Mouse (Mus musculus): ENCODE measurements at regions not wholly inside any gene's neighbourhood (a gene's known extent, or its start where the extent isn't known, plus 50 kb on each side); places are given as distances from the start of the nearest gene placed in this dataset.

GRCm38 (mm10) chr2:131666841-131667364 lies 104.8 kb upstream of the Adra1d start:
- Histone ChIP-seq H3K4me2 (replicated peaks) (no peak overlapping the region), H3K9ac (no peak overlapping the region), H3K27ac (no peak overlapping the region), H3K27me3 (no peaks in the 10 kb centered on the region), H3K4me1 (no peaks in the 10 kb centered on the region), H3K4me3 (no peak overlapping the region), H3K36me3 (no peaks in the 10 kb centered on the region), H3K9me3 (no peaks in the 10 kb centered on the region)
- no peak for ATAC-seq (ENCODE audit: low FRiP score, low read depth)
- 72% methylated on average over 3 of the region's 3 CpGs for WGBS

- H3K4me2 ChIP-seq (replicated peaks) = no peak overlapping the region
- H3K9me3 ChIP-seq = no peaks in the 10 kb centered on the region
- H3K27ac ChIP-seq = no peak overlapping the region
- no peak overlapping the region for H3K4me3 ChIP-seq
- WGBS = 77% methylated on average over 3 of the region's 3 CpGs
- H3K9ac ChIP-seq = no peak overlapping the region
- no peaks in the 10 kb centered on the region for H3K4me1 ChIP-seq
- no peaks in the 10 kb centered on the region for H3K27me3 ChIP-seq
- ATAC-seq (ENCODE audit: low FRiP score, low read depth) = no peak
- no peaks in the 10 kb centered on the region for H3K36me3 ChIP-seq
These were observed 102.5 kb upstream of the Adra1d start for GRCm38 (mm10) chr2:131664575-131664974.

GRCm38 (mm10) chr2:131663199-131663809 lies 101.2 kb upstream of the Adra1d start:
- H3K9ac ChIP-seq = no peak overlapping the region
- no peaks in the 10 kb centered on the region for H3K36me3 ChIP-seq
- no peaks in the 10 kb centered on the region for H3K4me1 ChIP-seq
- H3K9me3 ChIP-seq = peaks cover 3% of the 10 kb centered on the region; the same call in 1 of the 2 replicates
- no peak overlapping the region for H3K4me3 ChIP-seq
- no peak overlapping the region for H3K27ac ChIP-seq
- WGBS = 80% methylated on average over 8 of the region's 8 CpGs
- no peaks in the 10 kb centered on the region for H3K27me3 ChIP-seq
- no peak overlapping the region for H3K4me2 ChIP-seq (replicated peaks)
- ATAC-seq (ENCODE audit: low FRiP score, low read depth) = no peak

- no peak overlapping the region for H3K9ac ChIP-seq
- no peak overlapping the region for H3K4me2 ChIP-seq (replicated peaks)
- H3K4me3 ChIP-seq = no peak overlapping the region
- H3K4me1 ChIP-seq = peaks cover 4% of the 10 kb centered on the region; the same call in 1 of the 2 replicates
- ATAC-seq (ENCODE audit: low FRiP score, low read depth) = no peak
- no peaks in the 10 kb centered on the region for H3K9me3 ChIP-seq
- H3K36me3 ChIP-seq = no peaks in the 10 kb centered on the region
- 59% methylated on average over 5 of the region's 5 CpGs for WGBS
- H3K27me3 ChIP-seq = no peaks in the 10 kb centered on the region
- no peak overlapping the region for H3K27ac ChIP-seq
These were observed 90.1 kb upstream of the Adra1d start for GRCm38 (mm10) chr2:131652197-131652596.

GRCm38 (mm10) chr2:131650611-131651153 lies 88.6 kb upstream of the Adra1d start:
- Histone ChIP-seq H3K9me3 (no peaks in the 10 kb centered on the region), H3K4me3 (no peak overlapping the region), H3K4me2 (replicated peaks) (no peak overlapping the region), H3K27ac (no peak overlapping the region), H3K27me3 (no peaks in the 10 kb centered on the region), H3K9ac (no peak overlapping the region), H3K36me3 (no peaks in the 10 kb centered on the region), H3K4me1 (peaks cover 4% of the 10 kb centered on the region; the same call in 1 of the 2 replicates)
- no peak for ATAC-seq (ENCODE audit: low FRiP score, low read depth)
- WGBS = 76% methylated on average over 9 of the region's 9 CpGs

GRCm38 (mm10) chr2:131644166-131644858 lies 82.2 kb upstream of the Adra1d start:
- no peak overlapping the region for H3K4me3 ChIP-seq
- no peaks in the 10 kb centered on the region for H3K4me1 ChIP-seq
- WGBS = 79% methylated on average over 2 of the region's 2 CpGs
- H3K9me3 ChIP-seq = no peaks in the 10 kb centered on the region
- H3K27me3 ChIP-seq = no peaks in the 10 kb centered on the region
- H3K27ac ChIP-seq = no peak overlapping the region
- no peak overlapping the region for H3K9ac ChIP-seq
- H3K4me2 ChIP-seq (replicated peaks) = no peak overlapping the region
- no peaks in the 10 kb centered on the region for H3K36me3 ChIP-seq
- ATAC-seq (ENCODE audit: low FRiP score, low read depth) = no peak

- no peaks in the 10 kb centered on the region for H3K36me3 ChIP-seq
- 57% methylated on average over 3 of the region's 3 CpGs for WGBS
- H3K9ac ChIP-seq = no peak overlapping the region
- no peak overlapping the region for H3K4me2 ChIP-seq (replicated peaks)
- H3K9me3 ChIP-seq = no peaks in the 10 kb centered on the region
- H3K27ac ChIP-seq = no peak overlapping the region
- no peak for ATAC-seq (ENCODE audit: low FRiP score, low read depth)
- H3K4me1 ChIP-seq = 0 out of 2 replicates have a peak, but pooled peaks cover 2% of the 10 kb centered on the region
- no peak overlapping the region for H3K4me3 ChIP-seq
- H3K27me3 ChIP-seq = no peaks in the 10 kb centered on the region
These were observed 80.4 kb upstream of the Adra1d start for GRCm38 (mm10) chr2:131642456-131642855.

GRCm38 (mm10) chr2:131638996-131639605 lies 77.0 kb upstream of the Adra1d start:
- ATAC-seq (ENCODE audit: low FRiP score, low read depth) = no peak
- Histone ChIP-seq H3K9ac (no peak overlapping the region), H3K9me3 (no peaks in the 10 kb centered on the region), H3K4me1 (0 out of 2 replicates have a peak, but pooled peaks cover 2% of the 10 kb centered on the region), H3K27me3 (no peaks in the 10 kb centered on the region), H3K4me3 (no peak overlapping the region), H3K36me3 (no peaks in the 10 kb centered on the region), H3K4me2 (replicated peaks) (no peak overlapping the region), H3K27ac (no peak overlapping the region)
- WGBS = 49% methylated on average over 3 of the region's 3 CpGs

GRCm38 (mm10) chr2:131635791-131636190 lies 73.7 kb upstream of the Adra1d start:
- no peak for ATAC-seq (ENCODE audit: low FRiP score, low read depth)
- no peaks in the 10 kb centered on the region for H3K27me3 ChIP-seq

GRCm38 (mm10) chr2:131617916-131618315 lies 55.8 kb upstream of the Adra1d start:
- Histone ChIP-seq H3K9ac (no peak overlapping the region), H3K27ac (no peak overlapping the region), H3K9me3 (no peaks in the 10 kb centered on the region), H3K4me1 (no peaks in the 10 kb centered on the region), H3K4me3 (no peak overlapping the region), H3K36me3 (no peaks in the 10 kb centered on the region), H3K4me2 (replicated peaks) (no peak overlapping the region), H3K27me3 (no peaks in the 10 kb centered on the region)
- ATAC-seq (ENCODE audit: low FRiP score, low read depth) = no peak
- 70% methylated on average over 4 of the region's 4 CpGs for WGBS

More at GRCm38 (mm10) chr2:131635791-131636190, 73.7 kb upstream of the Adra1d start:
- H3K4me3 ChIP-seq = no peak overlapping the region
- H3K4me2 ChIP-seq (replicated peaks) = no peak overlapping the region
- WGBS = 72% methylated on average over 2 of the region's 2 CpGs
- 0 out of 2 replicates have a peak, but pooled peaks cover 2% of the 10 kb centered on the region for H3K4me1 ChIP-seq
- no peak overlapping the region for H3K9ac ChIP-seq
- H3K9me3 ChIP-seq = no peaks in the 10 kb centered on the region
- no peak overlapping the region for H3K27ac ChIP-seq
- no peaks in the 10 kb centered on the region for H3K36me3 ChIP-seq

GRCm38 (mm10) chr2:131612486-131612885 lies 50.4 kb upstream of the Adra1d start:
- 52% methylated on average over 5 of the region's 5 CpGs for WGBS
- H3K9me3 ChIP-seq = no peaks in the 10 kb centered on the region
- no peak for ATAC-seq (ENCODE audit: low FRiP score, low read depth)

More at GRCm38 (mm10) chr2:131612486-131612885, 50.4 kb upstream of the Adra1d start:
- Histone ChIP-seq H3K36me3 (no peaks in the 10 kb centered on the region), H3K27ac (no peak overlapping the region), H3K27me3 (no peaks in the 10 kb centered on the region), H3K4me2 (replicated peaks) (no peak overlapping the region), H3K4me1 (no peaks in the 10 kb centered on the region), H3K4me3 (no peak overlapping the region), H3K9ac (no peak overlapping the region)

Measured in limb, embryonic 13.5 days (tissue).